Mouse (Mus musculus) Muller cell, postnatal 12 days (primary cell): Measurements from ENCODE around the gene Tnrc6b.

Experiments used
- DNase-seq: peaks from one replicate; pipeline ENCODE4 v3.0.0-alpha.2; 2015; ENCODE audit errors: inconsistent ontology term

The Tnrc6b gene

GRCm38 (mm10) chr15:80969371-80969770, 258.3 kb downstream of the Tnrc6b start:
- no peak for DNase-seq

GRCm38 (mm10) chr15:80974311-80974710, 263.2 kb downstream of the Tnrc6b start:
- DNase-seq, result no peak

- DNase-seq, result no peak
Observed at GRCm38 (mm10) chr15:80975666-80976065, 264.6 kb downstream of the Tnrc6b start.

- DNase-seq, result peak; percentile 89
Observed at GRCm38 (mm10) chr15:80977620-80978334, 266.7 kb downstream of the Tnrc6b start, which contains the start of gene Sgsm3. TSS of gene Sgsm3 (plus strand) at chr15:80977765.

GRCm38 (mm10) chr15:80979611-80980010, 268.5 kb downstream of the Tnrc6b start:
- peak; percentile 3 for DNase-seq

- DNase-seq, result no peak
Observed at GRCm38 (mm10) chr15:80981176-80981575, 270.1 kb downstream of the Tnrc6b start.

GRCm38 (mm10) chr15:80983264-80983663, 272.2 kb downstream of the Tnrc6b start:
- no peak for DNase-seq

GRCm38 (mm10) chr15:80988331-80988730, 277.2 kb downstream of the Tnrc6b start:
- no peak for DNase-seq

- no peak for DNase-seq
Observed at GRCm38 (mm10) chr15:80989712-80990111, 278.6 kb downstream of the Tnrc6b start.
